Mouse (Mus musculus) heart, embryonic 12.5 days (tissue): ENCODE results near the gene Trim42. TPM values are rescaled to one million over a fixed set of nuclear protein-coding genes. Genes with fewer than 3 reads are reported as not detected.

Experiments used
- ATAC-seq: fragments of 200-750 bp; cut with Nextera tagmentation; 2 replicates; pipeline ENCODE4 v1.8.0; 2017; ENCODE audit warnings: moderate TSS enrichment, moderate library complexity; ENCODE audit not compliant: insufficient number of reproducible peaks, low FRiP score
- H3K27ac ChIP-seq: fragments of 300-500 bp; sonication (generic); 2 replicates; pipeline ENCODE4 v1.5.1; 2016; ENCODE audit warnings: mild to moderate bottlenecking, moderate library complexity; ENCODE audit not compliant: poor library complexity, severe bottlenecking
- H3K27me3 ChIP-seq: fragments of 300-500 bp; sonication (generic); replicated peaks from 2 replicates; pipeline ENCODE4 v1.6.1; 2016; ENCODE audit warnings: mild to moderate bottlenecking, moderate library complexity
- H3K36me3 ChIP-seq: fragments of 300-500 bp; sonication (generic); 2 replicates; pipeline ENCODE4 v1.6.1; 2016; ENCODE audit warnings: mild to moderate bottlenecking, moderate library complexity
- H3K4me1 ChIP-seq: fragments of 300-500 bp; sonication (generic); replicated peaks from 2 replicates; pipeline ENCODE4 v1.6.1; 2016; ENCODE audit warnings: mild to moderate bottlenecking
- H3K4me2 ChIP-seq: fragments of 300-500 bp; sonication (generic); 2 replicates; pipeline ENCODE4 v1.6.1; 2016; ENCODE audit warnings: mild to moderate bottlenecking, moderate library complexity
- H3K4me3 ChIP-seq: fragments of 300-500 bp; sonication (generic); 2 replicates; pipeline ENCODE4 v1.5.1; 2016; ENCODE audit warnings: mild to moderate bottlenecking
- H3K9ac ChIP-seq: fragments of 300-500 bp; sonication (generic); 2 replicates; pipeline ENCODE4 v1.6.1; 2016; ENCODE audit warnings: mild to moderate bottlenecking, moderate library complexity
- H3K9me3 ChIP-seq: fragments of 300-500 bp; sonication (generic); replicated peaks from 2 replicates; pipeline ENCODE4 v1.6.1; 2016; ENCODE audit warnings: mild to moderate bottlenecking, moderate library complexity
- WGBS: fragments of 180-500 bp; shearing (Covaris S2); methylation state at CpG from one replicate; pipeline ENCODE4 v1.1.7; 2016; 5-methylcytosine and 5-hydroxymethylcytosine counted together
- polyA plus RNA-seq: library from polyadenylated mRNA; unstranded; fragments of >200 nt; fragmentation: Nextera tagmentation; extraction: Ambion mirVana; gene quantifications from 2 replicates; pipeline ENCODE4 v1.2.1, GENCODE M21; 2016

Gene Trim42
- not detected in 2 replicates for polyA plus RNA-seq

GRCm38 (mm10) chr9:97369591-97369990 lies at the start of gene Trim42:
Gene Trim42, minus strand, starts transcription at chr9:97369958.
- Histone ChIP-seq H3K4me2 (no peak within 1 kb of the TSS), H3K36me3 (no peaks in the 10 kb centered on the region), H3K27me3 (no peaks in the 10 kb centered on the region), H3K27ac (no peak within 1 kb of the TSS), H3K9ac (no peak within 1 kb of the TSS), H3K9me3 (0 out of 2 replicates have a peak, but pooled peaks cover 3% of the 10 kb centered on the region), H3K4me1 (no peaks in the 10 kb centered on the region), H3K4me3 (no peak within 1 kb of the TSS)
- 82% methylated on average over 7 of the region's 7 CpGs for WGBS
- no peak for ATAC-seq

GRCm38 (mm10) chr9:97414876-97415668 lies 45.3 kb upstream of the Trim42 start:
- ATAC-seq, result no peak
- no peaks in the 10 kb centered on the region for H3K27me3 ChIP-seq

DNA sequence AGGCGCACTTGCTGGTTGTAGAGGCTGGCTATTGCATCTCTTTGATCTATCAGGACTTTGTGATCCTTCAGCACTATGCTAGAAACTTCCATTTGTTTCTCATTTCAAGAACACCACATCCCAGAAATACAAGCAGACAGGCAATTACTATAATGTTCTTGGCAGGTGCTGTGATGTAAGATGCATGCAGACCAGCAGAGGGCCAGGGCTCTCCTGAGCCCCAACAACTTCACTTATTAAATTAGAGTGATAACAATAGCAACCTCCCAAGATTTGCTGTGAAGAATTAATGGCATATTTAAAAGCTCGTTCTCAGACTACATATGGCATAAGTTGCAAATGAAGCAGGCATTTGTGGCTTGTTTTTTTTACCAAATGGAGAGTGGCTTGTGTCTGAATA lies 38.4 kb upstream of the Trim42 start:
- H3K4me3 ChIP-seq, result no peak overlapping the region
- no peak for ATAC-seq
- no peaks in the 10 kb centered on the region for H3K4me1 ChIP-seq
- no peaks in the 10 kb centered on the region for H3K36me3 ChIP-seq
- no peak overlapping the region for H3K9ac ChIP-seq
- peaks cover 2% of the 10 kb centered on the region; the same call in 1 of the 2 replicates for H3K9me3 ChIP-seq
- H3K4me2 ChIP-seq, result no peak overlapping the region
- H3K27ac ChIP-seq, result no peak overlapping the region
- 74% methylated on average over 2 of the region's 2 CpGs for WGBS
- H3K27me3 ChIP-seq, result no peaks in the 10 kb centered on the region

More at GRCm38 (mm10) chr9:97414876-97415668, 45.3 kb upstream of the Trim42 start:
- Histone ChIP-seq H3K4me3 (no peak overlapping the region), H3K36me3 (no peaks in the 10 kb centered on the region), H3K9ac (no peak overlapping the region), H3K4me2 (no peak overlapping the region), H3K27ac (no peak overlapping the region), H3K4me1 (no peaks in the 10 kb centered on the region), H3K9me3 (peaks cover 3% of the 10 kb centered on the region; the same call in 1 of the 2 replicates)
- 73% methylated on average over 6 of the region's 6 CpGs for WGBS

GRCm38 (mm10) chr9:97356441-97356840 lies 13.3 kb downstream of the Trim42 start:
- Histone ChIP-seq H3K4me1 (no peaks in the 10 kb centered on the region), H3K9ac (no peak overlapping the region), H3K27me3 (no peaks in the 10 kb centered on the region), H3K27ac (no peak overlapping the region), H3K36me3 (no peaks in the 10 kb centered on the region), H3K9me3 (no peaks in the 10 kb centered on the region), H3K4me3 (no peak overlapping the region), H3K4me2 (no peak overlapping the region)
- no peak for ATAC-seq
- 68% methylated on average over 6 of the region's 6 CpGs for WGBS

- Histone ChIP-seq H3K27ac (no peak overlapping the region), H3K27me3 (no peaks in the 10 kb centered on the region), H3K4me1 (no peaks in the 10 kb centered on the region), H3K9ac (no peak overlapping the region), H3K4me3 (no peak overlapping the region), H3K9me3 (no peaks in the 10 kb centered on the region), H3K4me2 (no peak overlapping the region), H3K36me3 (no peaks in the 10 kb centered on the region)
- no peak for ATAC-seq
- WGBS, result 59% methylated on average over 12 of the region's 12 CpGs
These were observed 24.9 kb downstream of the Trim42 start for GRCm38 (mm10) chr9:97344767-97345297.

DNA sequence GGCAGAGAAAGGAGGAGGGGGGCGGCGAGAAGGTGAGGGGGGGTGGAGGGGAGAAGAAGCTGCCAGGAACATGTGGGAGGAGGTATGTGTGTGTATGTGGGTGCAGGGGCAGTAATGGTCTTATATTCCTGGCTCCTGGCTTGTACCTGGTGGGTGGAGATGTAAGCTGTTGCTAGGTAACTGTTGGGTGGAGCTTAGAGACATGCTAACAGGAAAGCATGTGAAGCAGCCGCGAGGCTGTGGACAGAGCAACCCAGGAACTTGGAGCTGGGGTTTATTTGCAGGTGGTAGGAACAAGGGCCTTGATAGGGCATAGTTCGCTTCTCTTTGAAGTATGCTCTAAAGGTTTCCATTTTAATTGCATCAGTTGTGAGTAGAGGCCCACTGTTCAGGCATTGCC lies 28.0 kb downstream of the Trim42 start:
- H3K36me3 ChIP-seq, result no peaks in the 10 kb centered on the region
- no peak overlapping the region for H3K4me3 ChIP-seq
- no peak overlapping the region for H3K4me2 ChIP-seq
- WGBS, result 53% methylated on average over 5 of the region's 5 CpGs
- H3K9me3 ChIP-seq, result no peaks in the 10 kb centered on the region
- no peaks in the 10 kb centered on the region for H3K4me1 ChIP-seq
- no peaks in the 10 kb centered on the region for H3K27me3 ChIP-seq
- ATAC-seq, result no peak
- no peak overlapping the region for H3K27ac ChIP-seq
- H3K9ac ChIP-seq, result no peak overlapping the region

DNA sequence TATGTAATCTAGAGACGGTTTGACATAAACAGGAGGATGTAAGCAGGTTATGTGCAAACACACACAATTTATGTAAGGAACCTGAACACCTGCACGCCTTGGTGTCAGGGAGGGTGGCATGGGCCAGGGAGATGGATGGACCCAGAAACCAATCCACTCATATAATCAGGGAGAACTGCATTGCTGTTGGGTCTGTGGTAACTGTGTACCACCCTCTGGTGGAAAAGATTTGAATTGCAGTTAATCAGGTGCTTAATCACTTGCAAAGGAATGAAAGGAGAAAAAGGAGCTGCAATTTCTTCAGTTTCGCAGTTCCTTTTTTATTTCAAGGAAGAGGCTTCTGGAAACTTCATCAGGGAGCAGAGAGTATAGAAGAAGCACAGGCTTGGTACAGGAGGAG lies 46.9 kb downstream of the Trim42 start:
- no peak overlapping the region for H3K9ac ChIP-seq
- no peak overlapping the region for H3K4me2 ChIP-seq
- H3K27ac ChIP-seq, result no peak overlapping the region
- no peaks in the 10 kb centered on the region for H3K4me1 ChIP-seq
- ATAC-seq, result no peak
- H3K36me3 ChIP-seq, result no peaks in the 10 kb centered on the region
- H3K27me3 ChIP-seq, result peaks cover 5% of the 10 kb centered on the region; the same call in 1 of the 2 replicates
- 0 out of 2 replicates have a peak, but pooled peaks cover 4% of the 10 kb centered on the region for H3K9me3 ChIP-seq
- no peak overlapping the region for H3K4me3 ChIP-seq
- WGBS, result 61% methylated on average over 3 of the region's 3 CpGs

DNA sequence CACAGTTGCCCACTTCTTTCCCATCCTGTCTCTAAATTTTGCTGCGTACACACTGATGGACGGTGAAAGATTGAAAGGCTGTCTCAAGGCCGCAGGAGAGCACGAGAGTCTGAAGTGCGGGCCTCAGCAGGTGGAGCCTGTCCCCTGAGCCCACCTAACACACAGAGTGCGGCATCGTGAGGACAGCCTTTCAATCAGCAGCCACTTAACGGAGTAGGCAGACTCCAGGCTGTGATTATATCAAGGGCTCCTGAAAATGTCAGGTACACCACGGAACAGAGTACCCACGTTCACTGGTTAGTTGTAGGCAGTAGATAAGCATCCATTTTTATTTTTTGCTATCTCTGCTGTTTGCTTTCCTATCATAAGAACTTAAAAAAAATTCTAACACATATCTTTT lies 47.6 kb downstream of the Trim42 start:
- 41% methylated on average over 10 of the region's 10 CpGs for WGBS
- H3K36me3 ChIP-seq, result no peaks in the 10 kb centered on the region

DNA sequence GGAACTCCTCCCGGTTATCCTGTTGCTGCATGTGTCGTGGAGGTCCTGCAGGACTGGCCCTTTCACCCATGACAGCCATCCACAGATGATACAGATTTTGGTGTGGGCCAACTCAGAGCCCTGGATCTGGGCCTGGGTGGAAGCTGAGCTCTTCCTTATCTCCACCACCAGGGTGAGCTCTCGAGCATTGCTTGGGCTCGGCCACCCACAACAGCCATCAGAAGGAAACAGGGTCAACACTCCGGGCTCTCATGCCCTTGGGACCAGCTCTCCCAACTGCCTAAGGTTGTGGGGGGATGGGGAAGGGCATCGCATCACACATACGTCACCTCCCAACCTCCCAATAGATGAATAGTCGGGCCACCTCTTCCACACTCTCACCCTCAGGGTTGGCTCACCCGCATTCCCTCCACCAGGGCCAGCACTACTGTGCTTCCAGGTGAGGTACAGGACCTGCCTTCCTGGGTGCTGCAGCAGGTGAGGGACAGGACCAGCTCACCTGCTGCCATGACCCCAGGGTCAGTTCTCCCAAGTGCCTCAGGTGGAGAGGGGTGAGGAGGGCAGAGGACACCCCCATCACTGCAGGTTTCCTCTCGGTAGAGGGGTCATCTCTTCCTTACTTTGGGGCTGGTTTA lies 54.2 kb downstream of the Trim42 start:
- peaks cover 5% of the 10 kb centered on the region; the same call in 1 of the 2 replicates for H3K27me3 ChIP-seq
- H3K27ac ChIP-seq, result no peak overlapping the region
- H3K36me3 ChIP-seq, result no peaks in the 10 kb centered on the region
- no peak overlapping the region for H3K4me2 ChIP-seq
- H3K4me3 ChIP-seq, result no peak overlapping the region
- ATAC-seq, result peak; percentile 11; the same call in 1 of the 2 replicates
- H3K4me1 ChIP-seq, result 0 out of 2 replicates have a peak, but pooled peaks cover 8% of the 10 kb centered on the region
- no peaks in the 10 kb centered on the region; the same call in 1 of the 2 replicates for H3K9me3 ChIP-seq
- WGBS, result 67% methylated on average over 10 of the region's 10 CpGs
- no peak overlapping the region for H3K9ac ChIP-seq

More for the DNA sequence above, 47.6 kb downstream of the Trim42 start:
- ATAC-seq, result no peak
- Histone ChIP-seq H3K27ac (no peak overlapping the region), H3K9me3 (0 out of 2 replicates have a peak, but pooled peaks cover 4% of the 10 kb centered on the region), H3K27me3 (peaks cover 5% of the 10 kb centered on the region; the same call in 1 of the 2 replicates), H3K4me1 (no peaks in the 10 kb centered on the region), H3K4me3 (no peak overlapping the region), H3K4me2 (no peak overlapping the region), H3K9ac (no peak overlapping the region)

DNA sequence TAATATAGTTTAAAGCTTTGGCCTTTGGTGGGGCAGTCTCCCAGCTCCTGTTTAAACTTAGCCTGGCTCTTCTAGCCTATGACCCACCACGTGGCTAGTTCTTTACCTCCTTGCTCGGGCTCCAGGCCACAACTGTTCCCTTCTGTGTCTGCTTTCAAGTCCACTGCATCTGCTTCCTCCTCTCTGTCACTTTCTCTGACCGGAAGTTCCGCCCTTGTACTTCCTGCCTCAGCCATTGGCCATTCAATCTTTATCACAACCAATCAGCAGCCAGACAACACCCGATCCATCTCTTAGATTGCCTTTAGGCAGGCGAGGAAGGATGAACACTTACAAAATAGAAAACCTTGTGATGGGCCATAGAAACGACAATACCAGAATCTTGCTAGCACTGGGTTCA lies 58.1 kb downstream of the Trim42 start:
- 85% methylated on average over 7 of the region's 7 CpGs for WGBS
- no peak for ATAC-seq

GRCm38 (mm10) chr9:97309509-97310053 lies 60.2 kb downstream of the Trim42 start:
- H3K4me1 ChIP-seq, result 0 out of 2 replicates have a peak, but pooled peaks cover 8% of the 10 kb centered on the region
- H3K27me3 ChIP-seq, result no peaks in the 10 kb centered on the region
- H3K27ac ChIP-seq, result no peak overlapping the region
- H3K4me2 ChIP-seq, result no peak overlapping the region
- no peaks in the 10 kb centered on the region for H3K36me3 ChIP-seq
- ATAC-seq, result no peak
- no peaks in the 10 kb centered on the region for H3K9me3 ChIP-seq
- no peak overlapping the region for H3K4me3 ChIP-seq
- 79% methylated on average over 7 of the region's 7 CpGs for WGBS
- no peak overlapping the region for H3K9ac ChIP-seq

More for the DNA sequence above, 58.1 kb downstream of the Trim42 start:
- Histone ChIP-seq H3K4me1 (0 out of 2 replicates have a peak, but pooled peaks cover 8% of the 10 kb centered on the region), H3K9me3 (no peaks in the 10 kb centered on the region), H3K36me3 (no peaks in the 10 kb centered on the region), H3K4me3 (no peak overlapping the region), H3K9ac (no peak overlapping the region), H3K4me2 (no peak overlapping the region), H3K27me3 (no peaks in the 10 kb centered on the region), H3K27ac (no peak overlapping the region)
